Mouse (Mus musculus): Measurements from ENCODE around the gene Tbc1d16.
A peak's percentile ranks its signal among the peaks of the same experiment; 100 is the strongest.
"Not testable (repeated sequence)": the region's sequence is repeated elsewhere in the genome, so short reads cannot be mapped to it uniquely, and the experiment has no call there.

Tbc1d16 gene

GRCm38 (mm10) chr11:119228091-119228781 lies at the start of gene Tbc1d16, which contains the start of gene Ccdc40:
Gene Tbc1d16 (minus strand): TSS chr11:119228499.
Gene Ccdc40 (plus strand): TSS chr11:119228572.
- peak; percentile 82 for DNase-seq

- DNase-seq = no peak
Measured at GRCm38 (mm10) chr11:119273186-119273930, 45.1 kb upstream of the Tbc1d16 start.

- not testable (repeated sequence) for DNase-seq
Measured at GRCm38 (mm10) chr11:119272492-119272891, 44.2 kb upstream of the Tbc1d16 start.

GRCm38 (mm10) chr11:119268557-119269195 lies 40.4 kb upstream of the Tbc1d16 start:
- DNase-seq = no peak

GRCm38 (mm10) chr11:119267768-119268556 lies 39.7 kb upstream of the Tbc1d16 start, which contains the start of gene Gaa:
Gene Gaa (plus strand): TSS chr11:119267887.
- peak; percentile 95 for DNase-seq

- peak; percentile 80 for DNase-seq
Measured at GRCm38 (mm10) chr11:119267241-119267674, 39.0 kb upstream of the Tbc1d16 start.

- no peak for DNase-seq
Measured at GRCm38 (mm10) chr11:119265811-119266210, 37.5 kb upstream of the Tbc1d16 start.

- DNase-seq = no peak
Measured at GRCm38 (mm10) chr11:119264413-119264812, 36.1 kb upstream of the Tbc1d16 start.

- DNase-seq = no peak
Measured at GRCm38 (mm10) chr11:119259977-119260376, 31.7 kb upstream of the Tbc1d16 start.

GRCm38 (mm10) chr11:119258572-119259322 lies 30.4 kb upstream of the Tbc1d16 start:
- peak; percentile 84 for DNase-seq

GRCm38 (mm10) chr11:119258216-119258571 lies 29.9 kb upstream of the Tbc1d16 start:
- DNase-seq = no peak

GRCm38 (mm10) chr11:119256557-119256956 lies 28.3 kb upstream of the Tbc1d16 start:
- DNase-seq = peak; percentile 65

- DNase-seq = no peak
Measured at GRCm38 (mm10) chr11:119252854-119253541, 24.7 kb upstream of the Tbc1d16 start.

- DNase-seq = no peak
Measured at GRCm38 (mm10) chr11:119250998-119251397, 22.7 kb upstream of the Tbc1d16 start.

- peak; percentile 78 for DNase-seq
Measured at GRCm38 (mm10) chr11:119249011-119249410, 20.7 kb upstream of the Tbc1d16 start.

GRCm38 (mm10) chr11:119245543-119245942 lies 17.2 kb upstream of the Tbc1d16 start:
- not testable (repeated sequence) for DNase-seq

GRCm38 (mm10) chr11:119239480-119239879 lies 11.2 kb upstream of the Tbc1d16 start:
- no peak for DNase-seq

GRCm38 (mm10) chr11:119238305-119238721 lies 10.0 kb upstream of the Tbc1d16 start:
- DNase-seq = peak; percentile 71

GRCm38 (mm10) chr11:119237568-119238304 lies 9.4 kb upstream of the Tbc1d16 start:
- DNase-seq = peak; percentile 59

GRCm38 (mm10) chr11:119237007-119237406 lies 8.7 kb upstream of the Tbc1d16 start:
- no peak for DNase-seq
